ENCODE assay signal across 25 mouse cellular contexts in the genomic region with DNA sequence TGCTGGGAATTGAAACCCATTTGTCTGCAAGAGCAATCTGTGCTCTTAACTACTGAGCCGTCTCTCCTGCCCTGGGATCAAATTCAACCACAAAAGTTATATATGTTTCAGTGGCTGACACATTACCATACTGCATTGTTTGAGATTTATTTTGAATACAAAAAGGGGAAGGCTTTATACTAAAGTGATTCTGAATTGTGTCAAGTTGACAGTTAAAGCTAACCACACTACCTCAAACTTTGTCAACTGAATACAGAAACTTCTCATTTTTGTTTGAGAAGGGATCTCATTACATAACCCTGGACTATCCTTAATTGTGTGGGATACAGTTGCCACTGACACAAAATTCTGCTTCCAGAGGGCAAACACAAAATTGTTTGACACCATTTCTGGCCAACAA. TPM values are rescaled to one million over a fixed set of nuclear protein-coding genes. Genes with fewer than 3 reads are reported as not detected.
DNase-seq lines count a peak whose midpoint lies in the region; ATAC-seq and TF ChIP-seq lines count a peak whose summit lies in the region.
"Had no signal": no experiment of that assay in that cellular context is flagged by ENCODE, and none has a peak within 500 bp of the region (broad histone marks: within the 10 kb centered on the region; RNA-seq: fewer than 3 reads in every experiment).

No protein-coding gene starts in this region.

- peaks cover 8% of the 10 kb centered on the region for H3K4me1 ChIP-seq in bone marrow macrophage, adult 2 months (ENCODE audit: control insufficient read depth, insufficient read depth, low read length)
- H3K4me1 ChIP-seq: embryonic facial prominence, embryonic 12.5 days; embryonic facial prominence, embryonic 15.5 days; forebrain, embryonic 12.5 days; forebrain, embryonic 15.5 days; heart, embryonic 12.5 days; heart, embryonic 15.5 days; hindbrain, embryonic 12.5 days; hindbrain, embryonic 15.5 days had no signal

- WGBS in macrophage (ENCODE audit: missing documents) = 10% methylated on average over 1 of the region's 1 CpGs

- no peak for TF ChIP-seq POLR2A in bone marrow macrophage, adult 2 months (IDR thresholded peaks at IDR 0.05; ENCODE audit: borderline replicate concordance, low read depth, low read length)

- no peak overlapping the region for H3K4me3 ChIP-seq in bone marrow macrophage, adult 2 months (ENCODE audit: insufficient read depth, low read length)
- H3K4me3 ChIP-seq in macrophage (ENCODE audit: inconsistent target) = no peak overlapping the region
- H3K4me3 ChIP-seq: embryonic facial prominence, embryonic 12.5 days; embryonic facial prominence, embryonic 15.5 days; forebrain, embryonic 12.5 days; forebrain, embryonic 15.5 days; heart, embryonic 12.5 days; heart, embryonic 15.5 days; hindbrain, embryonic 12.5 days; hindbrain, embryonic 15.5 days had no signal

- DNase-seq in gastrocnemius, postnatal 36 days = no peak
- DNase-seq in adrenal gland, postnatal 25 days = no peak
- DNase-seq: adrenal gland, adult 2 months; adrenal gland, postnatal 14 days; cerebellum, adult 18-20 months; cerebellum, adult 9-10 months; cerebellum, postnatal 14 days; gastrocnemius, postnatal 25 days; heart, adult 18-20 months; heart, postnatal 14 days; heart, postnatal 4 days had no signal

- peak; percentile 83 for ATAC-seq in common myeloid progenitor, adult 5-6 weeks (replicated peaks; ENCODE audit: low read depth, poor library complexity, severe bottlenecking)
- peak; percentile 83 for ATAC-seq in monocyte, adult 5-6 weeks (replicated peaks; ENCODE audit: insufficient number of reproducible peaks, low FRiP score, low TSS enrichment, poor library complexity, severe bottlenecking)
- ATAC-seq: CD4-positive, CD25-positive, alpha-beta regulatory T cell, adult 4 months; forebrain, embryonic 15.5 days had no signal

- no peak for TF ChIP-seq CTCF in bone marrow macrophage, adult 2 months (IDR thresholded peaks at IDR 0.05; ENCODE audit: low read depth, low read length)

- intact Hi-C loops in gastrocnemius, postnatal 36 days (cut with DNase I) = no loop called here

- H3K36me3 ChIP-seq in macrophage (ENCODE audit: inconsistent target) = no peaks in the 10 kb centered on the region
- H3K36me3 ChIP-seq: embryonic facial prominence, embryonic 12.5 days; embryonic facial prominence, embryonic 15.5 days; forebrain, embryonic 12.5 days; forebrain, embryonic 15.5 days; heart, embryonic 12.5 days; heart, embryonic 15.5 days; hindbrain, embryonic 12.5 days; hindbrain, embryonic 15.5 days had no signal

- no peaks in the 10 kb centered on the region for H3K79me2 ChIP-seq in macrophage (ENCODE audit: inconsistent target)

- peak overlapping the region; percentile 78 for H3K27ac ChIP-seq in bone marrow macrophage, adult 2 months (ENCODE audit: insufficient read depth, low read depth, low read length)
- peak overlapping the region; percentile 61 for H3K27ac ChIP-seq in macrophage
- H3K27ac ChIP-seq: embryonic facial prominence, embryonic 12.5 days; embryonic facial prominence, embryonic 15.5 days; forebrain, embryonic 12.5 days; forebrain, embryonic 15.5 days; heart, embryonic 15.5 days; hindbrain, embryonic 12.5 days; hindbrain, embryonic 15.5 days had no signal

RNA-seq across cellular contexts. Expression of gene Pot1b, which starts 8.8 kb away (rescaled TPM):
- polyA plus RNA-seq in bone marrow macrophage, adult 2 months (2012; ENCODE audit: insufficient read depth, insufficient read length, missing spikeins) = 71.8 and 78.7 TPM in 2 replicates
- total RNA-seq in common myeloid progenitor, adult 5-6 weeks (2017) = 35.5 and 41.4 TPM in 2 replicates
- 100 to 1,000 TPM in 24 of 26 experiments, 10 to 100 TPM in 2; 59.9 to 321 (median 173) TPM for total RNA-seq in macrophage (2018; cell fraction: chromatin; rRNA removed)
- 10 to 100 TPM in 13 of 26 experiments, 1 to 10 TPM in 13; 6.7 to 18.2 (median 9.8) TPM for total RNA-seq in macrophage (2018; cell fraction: cytosol; rRNA removed)
- 100 to 1,000 TPM in 10 of 26 experiments, 10 to 100 TPM in 16; 52.8 to 192 (median 91.0) TPM for total RNA-seq in macrophage (2018; cell fraction: nucleus; rRNA removed)
- polyA plus RNA-seq in macrophage (2018) = 6.4 to 23.1 TPM (median 13.3 TPM) in 3 replicates
- 322 to 362 TPM (median 361 TPM) in 3 replicates for total RNA-seq in monocyte, adult 5-6 weeks (2017)
- 1 to 10 TPM; 1.3 to 1.4 TPM for total RNA-seq in gastrocnemius, postnatal 36 days (2021)
- total RNA-seq in adrenal gland, postnatal 25 days (2021) = 8.2 and 12.5 TPM in 2 replicates

RNA-seq across cellular contexts. Expression of gene Adgre4, which starts 28.5 kb away (rescaled TPM):
- polyA plus RNA-seq in bone marrow macrophage, adult 2 months (2012; ENCODE audit: insufficient read depth, insufficient read length, missing spikeins) = 20.0 and 22.8 TPM in 2 replicates
- total RNA-seq in common myeloid progenitor, adult 5-6 weeks (2017) = 0.49 TPM in 1 of 2 replicates, not detected in the other
- total RNA-seq in macrophage (2018; cell fraction: chromatin; rRNA removed) = 1 to 10 TPM in 23 of 26 experiments, under 1 TPM in 3; 0.17 to 6.5 (median 1.7) TPM
- 1 to 10 TPM; 1.1 to 3.2 (median 2.3) TPM for total RNA-seq in macrophage (2018; cell fraction: cytosol; rRNA removed)
- 1 to 10 TPM in 25 of 26 experiments, under 1 TPM in 1; 0.74 to 7.1 (median 4.3) TPM for total RNA-seq in macrophage (2018; cell fraction: nucleus; rRNA removed)
- 0.41 to 5.7 TPM (median 2.4 TPM) in 3 replicates for polyA plus RNA-seq in macrophage (2018)
- total RNA-seq in monocyte, adult 5-6 weeks (2017) = 433 to 771 TPM (median 747 TPM) in 3 replicates
- total RNA-seq in gastrocnemius, postnatal 36 days (2021) = under 1 TPM; 0.08 to 0.17 TPM
- total RNA-seq in adrenal gland, postnatal 25 days (2021) = 0.33 TPM in 1 of 2 replicates, not detected in the other
- polyA plus RNA-seq: C2C12; embryonic facial prominence, embryonic 12.5 days; forebrain, embryonic 12.5 days; heart, embryonic 12.5 days; hindbrain, embryonic 12.5 days had no signal

Comparison
In these comparisons a context has a peak if more than half of its experiments do, and no peak if none do; other contexts are left out.
1. RNA of gene Adgre4, which starts 28.5 kb away (total RNA-seq): 433 to 771 TPM in monocyte, adult 5-6 weeks; 0.33 TPM in adrenal gland, postnatal 25 days, 0.08 to 0.17 TPM in gastrocnemius, postnatal 36 days and 0.49 TPM in common myeloid progenitor, adult 5-6 weeks; every median in the first group is over 100 times any median in the second.